Mouse (Mus musculus): Measurements from ENCODE around the gene Gm382.

Gm382 gene

DNA sequence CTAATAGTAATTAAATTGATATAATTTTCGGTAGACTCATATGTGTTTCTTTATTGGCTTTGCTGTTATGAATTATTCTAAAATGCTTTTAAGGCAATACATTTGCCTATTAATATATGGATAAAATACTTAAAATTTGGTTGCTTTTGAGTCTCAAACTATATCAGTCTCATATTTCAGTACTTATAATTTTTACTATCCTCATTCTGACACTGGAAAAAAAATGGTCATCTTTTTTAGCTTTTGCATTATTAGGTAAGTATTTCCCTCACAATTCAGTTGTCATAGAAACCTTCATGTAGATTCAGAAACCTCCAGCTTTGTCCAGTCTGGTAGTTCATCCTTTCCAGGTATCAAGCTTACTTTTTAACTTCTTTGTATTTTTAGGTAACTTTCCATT, at the start of gene Gm382:
TSS of gene Gm382 (plus strand) at position 301 of the 400 bp plus-strand sequence.
- DNase-seq = no peak

DNA sequence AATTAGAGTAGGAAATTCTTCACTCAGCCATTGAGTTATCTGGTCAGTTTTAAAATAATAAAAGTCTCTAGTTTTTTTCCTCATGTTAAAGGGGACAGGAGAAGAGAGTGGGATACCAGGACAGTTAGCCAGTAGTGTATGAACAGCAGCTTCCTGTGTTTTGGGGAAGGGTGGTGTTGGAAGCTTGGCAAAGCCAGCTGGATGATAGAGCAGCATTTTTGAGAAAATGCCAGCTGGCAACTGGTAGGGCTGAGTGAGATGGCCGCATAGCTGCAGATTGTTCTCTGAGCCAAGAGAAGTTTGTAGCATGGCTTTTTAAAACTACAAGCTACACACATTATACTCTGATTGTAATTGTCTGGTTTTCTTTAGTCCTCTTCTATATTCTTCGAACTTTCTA, 30.4 kb downstream of the Gm382 start:
- no peak for DNase-seq

DNA sequence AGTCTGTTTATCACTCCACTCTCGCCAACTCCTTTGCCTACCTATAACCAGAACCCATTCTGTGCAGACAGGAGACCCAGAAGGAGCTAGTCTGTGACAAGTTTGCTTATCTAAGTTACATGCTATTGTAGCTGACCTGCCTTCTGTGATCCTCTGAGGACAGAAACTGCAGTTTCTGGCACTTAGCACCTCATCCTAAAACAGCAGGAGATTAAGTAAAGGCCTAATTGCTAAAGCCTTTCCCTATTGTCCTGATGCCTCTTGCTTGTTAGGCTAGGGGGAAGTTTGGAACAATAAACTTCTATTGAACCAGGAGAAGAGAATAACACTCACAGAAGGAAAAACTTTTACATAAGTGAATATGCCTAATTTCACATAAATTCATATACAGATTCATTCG, 51.5 kb downstream of the Gm382 start:
- no peak for DNase-seq

DNA sequence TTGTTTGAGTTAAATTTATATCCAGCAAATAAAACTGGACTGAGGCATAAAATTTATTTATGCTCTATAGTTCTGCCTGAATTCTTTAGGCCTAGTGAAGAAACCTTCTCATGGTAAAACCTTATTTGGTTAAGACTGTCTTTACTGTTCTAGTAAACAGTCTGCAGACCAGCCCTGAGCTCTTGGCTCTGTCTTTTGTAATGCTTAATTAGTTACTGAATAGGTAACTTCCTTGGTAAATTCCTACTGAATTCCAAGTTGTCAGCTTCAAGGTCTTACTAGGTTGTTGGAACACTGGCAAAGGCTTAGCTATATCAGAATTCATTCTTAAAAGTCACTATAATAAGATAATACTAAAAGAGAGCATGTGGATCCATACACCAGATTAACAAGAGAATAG, 53.3 kb downstream of the Gm382 start:
- no peak for DNase-seq

DNA sequence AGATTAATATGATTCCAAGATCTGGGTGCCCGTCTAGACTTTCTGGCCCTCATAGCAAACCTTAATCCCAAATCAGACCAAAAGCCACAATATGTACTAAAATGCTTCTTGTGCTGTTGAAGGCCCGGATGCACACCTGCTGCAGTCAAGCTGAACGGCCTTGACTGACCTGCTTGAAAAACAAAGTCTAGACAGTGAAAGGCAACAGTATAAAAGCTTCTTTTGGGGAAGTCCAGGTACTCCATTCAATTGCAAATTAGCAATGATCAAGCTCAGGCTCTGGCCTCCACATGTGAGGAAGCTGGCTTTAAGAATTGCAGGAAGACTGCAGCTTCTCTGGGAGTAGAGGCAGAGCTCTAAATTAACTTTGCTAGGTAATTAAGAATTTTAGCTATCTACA, 54.2 kb downstream of the Gm382 start:
- DNase-seq = no peak

DNA sequence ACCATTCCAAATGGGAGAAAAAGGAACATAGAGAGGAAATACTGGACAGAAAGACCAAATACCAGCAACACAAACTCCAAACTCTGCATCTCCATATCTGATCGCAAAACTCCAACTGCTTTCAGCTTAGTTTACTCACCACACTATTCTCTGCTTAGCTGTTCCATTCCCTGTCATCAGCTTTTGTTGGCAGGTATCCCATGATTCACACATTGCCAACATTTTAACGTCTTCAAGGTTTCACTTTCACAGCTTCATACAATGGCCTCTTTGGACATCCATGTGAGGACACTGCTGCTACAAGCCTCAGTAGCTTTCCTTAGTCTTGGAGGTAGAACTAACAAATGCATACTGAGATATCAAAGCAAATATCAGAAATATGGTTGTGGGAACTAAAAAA, 64.6 kb downstream of the Gm382 start:
- no peak for DNase-seq

Data from kidney, adult 18-20 months (tissue).